Comparison of ENCODE assay signal across 8 mouse cellular contexts in the genomic region with DNA sequence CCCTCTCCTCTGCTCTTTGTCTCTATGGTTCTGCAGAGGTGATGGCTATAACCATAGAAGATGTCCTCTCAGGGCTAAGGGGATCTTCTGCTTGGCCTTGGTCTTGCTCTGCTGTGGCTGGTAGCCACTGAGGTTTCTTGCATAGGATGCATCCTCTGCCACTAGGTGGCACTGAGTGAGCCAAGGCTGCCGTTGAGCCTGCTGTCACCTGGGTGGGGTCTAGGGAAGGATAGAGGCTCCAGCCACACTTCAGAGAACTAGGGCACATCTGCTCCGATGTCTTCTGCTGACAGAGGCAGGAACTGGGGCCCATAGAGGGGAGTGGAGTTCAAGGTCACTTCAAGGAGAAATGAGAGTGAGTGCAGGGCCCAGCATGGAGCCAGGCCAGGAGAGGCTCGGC. TPM values are rescaled to one million over a fixed set of nuclear protein-coding genes. Genes with fewer than 3 reads are reported as not detected.
DNase-seq lines count a peak whose midpoint lies in the region; ATAC-seq lines count a peak whose summit lies in the region.

No protein-coding gene starts in this region.

- peak; percentile 10 to 39 for DNase-seq in spleen, adult 18-20 months
- no peak for DNase-seq in spleen, adult 12 weeks (ENCODE audit: low spot score)
- peak; percentile 53 for DNase-seq in cerebellum, adult 11 months
- peak; percentile 75 to 80 for DNase-seq in kidney, postnatal 4 days
- DNase-seq in lung, postnatal 10 days = peak; percentile 68
- peak; percentile 77 for DNase-seq in right cerebral cortex, postnatal 14 days

- no peak overlapping the region for H3K4me2 ChIP-seq in forebrain, embryonic 16.5 days (ENCODE audit: low read length)

- peak; percentile 34; the same call in 1 of the 2 replicates for ATAC-seq in forebrain, embryonic 16.5 days
- no peak for ATAC-seq in megakaryocyte-erythroid progenitor cell, adult 5-6 weeks (replicated peaks; ENCODE audit: low FRiP score, low TSS enrichment, poor library complexity, severe bottlenecking)

- no peak overlapping the region for H3K9ac ChIP-seq in forebrain, embryonic 16.5 days (replicated peaks; ENCODE audit: low read depth, low read length)

- H3K9me3 ChIP-seq in forebrain, embryonic 16.5 days (ENCODE audit: control insufficient read depth, low read length) = no peaks in the 10 kb centered on the region

- H3K4me1 ChIP-seq in forebrain, embryonic 16.5 days (replicated peaks; ENCODE audit: control insufficient read depth, insufficient read depth, low read length) = peaks cover 53% of the 10 kb centered on the region

- H3K27ac ChIP-seq in forebrain, embryonic 16.5 days (ENCODE audit: low read length) = peak overlapping the region; percentile 43; the same call in 1 of the 2 replicates

- 18% methylated on average over 3 of the region's 3 CpGs for WGBS in forebrain, embryonic 16.5 days

- no peaks in the 10 kb centered on the region for H3K36me3 ChIP-seq in forebrain, embryonic 16.5 days (ENCODE audit: control insufficient read depth, insufficient read depth)

- no peaks in the 10 kb centered on the region for H3K27me3 ChIP-seq in forebrain, embryonic 16.5 days (replicated peaks; ENCODE audit: control insufficient read depth, insufficient read depth, low read length)

- H3K4me3 ChIP-seq in forebrain, embryonic 16.5 days (replicated peaks; ENCODE audit: low read length) = no peak overlapping the region

RNA-seq across cellular contexts. Expression of a gene that starts 10.5 kb away (rescaled TPM):
- 9.2 and 11.7 TPM in 2 replicates for polyA plus RNA-seq in forebrain, embryonic 16.5 days (2015; fragmentation: Nextera tagmentation; extraction: Ambion mirVana)
- total RNA-seq in megakaryocyte-erythroid progenitor cell, adult 5-6 weeks (2014; fragmentation: Nextera tagmentation) = not detected in 2 replicates
- not detected in 2 replicates for total RNA-seq in megakaryocyte-erythroid progenitor cell, adult 5-6 weeks (2017)

RNA-seq across cellular contexts. Expression of a gene that starts 46.9 kb away (rescaled TPM):
- 0.30 and 0.66 TPM in 2 replicates for polyA plus RNA-seq in forebrain, embryonic 16.5 days (2015; fragmentation: Nextera tagmentation; extraction: Ambion mirVana)
- total RNA-seq in megakaryocyte-erythroid progenitor cell, adult 5-6 weeks (2014; fragmentation: Nextera tagmentation) = not detected in 2 replicates
- not detected in 2 replicates for total RNA-seq in megakaryocyte-erythroid progenitor cell, adult 5-6 weeks (2017)
